Mouse (Mus musculus) activated CD4-positive, CD25-positive, alpha-beta regulatory T cell, adult 4 months (primary cell): ENCODE data around the gene Snx10. TPM values are rescaled to one million over a fixed set of nuclear protein-coding genes. Genes with fewer than 3 reads are reported as not detected.

Source experiments
- ATAC-seq: one replicate; pipeline ENCODE4 v1.8.0; 2017
- polyA plus RNA-seq, 2 experiments: library from polyadenylated mRNA; unstranded; fragments of 100-300 nt; shearing (Covaris generic); gene quantifications; one replicate each; pipeline ENCODE4 v1.2.1; 2017

Gene Snx10
- polyA plus RNA-seq, 2 experiments from 2014 or later: 23.0 to 32.5 TPM

DNA sequence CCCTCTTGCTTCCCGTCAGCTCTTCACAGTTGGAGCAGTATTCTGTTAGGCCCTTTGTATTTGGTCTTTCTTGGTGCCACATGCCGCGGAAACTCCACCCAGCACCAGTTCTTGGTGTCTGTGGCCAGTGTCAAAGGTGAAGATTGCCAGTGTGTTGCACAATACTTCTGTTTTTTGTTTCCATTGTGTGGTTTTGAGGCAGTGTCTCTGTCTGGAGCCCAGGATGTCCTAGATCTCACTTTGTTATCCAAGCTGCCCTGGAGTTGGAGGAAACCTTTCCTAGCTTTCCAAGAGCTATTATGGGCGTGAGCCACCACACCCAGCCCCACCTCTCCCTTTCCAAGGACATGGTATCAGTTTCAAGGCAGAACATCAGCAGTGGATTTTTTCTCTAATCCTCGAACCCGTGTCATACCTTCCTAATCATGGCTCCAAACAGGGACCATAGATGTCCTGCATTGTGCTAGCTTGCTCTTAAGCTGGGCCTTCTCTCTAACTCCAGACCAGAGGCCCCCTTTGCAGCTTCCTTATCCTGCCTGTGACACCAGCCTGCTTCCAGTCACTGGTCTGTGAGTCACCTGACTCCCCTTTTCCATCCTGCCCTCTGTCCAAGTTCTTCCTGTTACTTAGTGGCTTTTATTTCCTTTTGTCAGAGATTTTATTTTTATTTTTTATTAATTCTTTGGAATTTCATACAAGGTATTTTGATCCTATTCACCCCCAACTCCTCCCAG, 9.9 kb downstream of the Snx10 start:
- no peak for ATAC-seq

GRCm38 (mm10) chr6:51535571-51535970, 11.9 kb downstream of the Snx10 start:
- no peak for ATAC-seq

- ATAC-seq: no peak
Observed at GRCm38 (mm10) chr6:51540525-51540924, 16.8 kb downstream of the Snx10 start.

DNA sequence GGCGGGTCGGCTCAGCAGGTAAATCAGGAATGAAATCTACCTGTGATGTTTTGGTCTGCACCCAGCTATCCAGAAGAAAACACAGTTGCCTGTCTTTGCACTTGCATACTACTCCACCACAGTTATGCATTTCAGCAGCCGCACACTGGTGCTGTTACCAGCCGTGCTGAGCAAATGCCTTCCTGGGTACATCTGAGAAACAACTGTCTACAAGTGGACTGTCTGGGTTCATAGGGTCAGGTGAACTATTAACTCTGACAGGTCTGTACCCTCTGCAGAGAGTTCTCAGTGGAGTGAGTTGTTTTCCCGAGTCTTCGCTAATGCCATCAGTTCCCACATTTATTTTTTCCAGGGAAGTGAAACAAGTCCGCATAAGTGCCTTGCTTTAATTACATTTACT, 17.7 kb downstream of the Snx10 start:
- ATAC-seq: no peak

DNA sequence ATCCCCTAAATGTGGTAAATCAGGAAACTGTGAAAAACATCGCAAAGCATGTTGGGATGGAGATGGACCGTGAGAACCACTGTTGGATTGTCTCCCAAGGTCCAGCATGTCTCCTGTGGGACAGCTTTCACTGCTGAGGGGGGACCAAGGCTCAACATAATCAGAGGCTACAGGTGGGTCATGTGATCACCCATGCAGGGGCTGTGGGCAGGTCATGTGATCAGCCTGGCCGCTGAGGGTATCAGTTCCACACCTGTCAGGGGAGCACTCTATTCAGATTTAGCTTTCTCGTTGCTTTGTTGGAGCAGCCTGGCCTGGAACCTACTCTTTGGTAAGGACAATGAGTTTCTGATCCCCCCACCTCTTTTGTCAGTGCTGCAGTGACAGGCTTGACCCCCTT, 18.4 kb downstream of the Snx10 start:
- no peak for ATAC-seq

DNA sequence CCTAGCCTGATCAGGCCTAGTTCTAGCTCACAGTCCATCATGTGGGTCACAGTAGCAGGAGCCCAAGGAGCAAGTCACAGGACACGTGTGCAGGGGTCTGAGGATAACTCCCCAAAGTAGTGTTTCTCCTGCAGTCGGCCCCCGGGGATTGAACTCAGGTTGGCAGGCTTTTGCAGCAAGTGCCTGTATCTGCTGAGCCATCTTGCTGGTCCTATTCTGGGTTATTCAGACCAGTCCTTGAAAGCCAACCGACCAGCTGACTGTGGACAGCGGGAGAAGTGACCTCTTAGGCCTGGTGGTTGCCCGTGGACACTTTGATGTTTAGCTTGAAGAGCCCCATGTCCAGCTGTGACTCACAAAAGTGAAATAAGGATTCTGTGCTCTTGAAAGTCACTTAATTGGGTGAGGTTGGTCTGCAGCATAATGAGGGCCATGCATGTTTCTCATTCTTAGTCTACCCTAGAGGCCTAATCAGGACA, 20.0 kb downstream of the Snx10 start:
- no peak for ATAC-seq

- peak; percentile 38 for ATAC-seq
Observed at GRCm38 (mm10) chr6:51544118-51544681, 20.5 kb downstream of the Snx10 start.

DNA sequence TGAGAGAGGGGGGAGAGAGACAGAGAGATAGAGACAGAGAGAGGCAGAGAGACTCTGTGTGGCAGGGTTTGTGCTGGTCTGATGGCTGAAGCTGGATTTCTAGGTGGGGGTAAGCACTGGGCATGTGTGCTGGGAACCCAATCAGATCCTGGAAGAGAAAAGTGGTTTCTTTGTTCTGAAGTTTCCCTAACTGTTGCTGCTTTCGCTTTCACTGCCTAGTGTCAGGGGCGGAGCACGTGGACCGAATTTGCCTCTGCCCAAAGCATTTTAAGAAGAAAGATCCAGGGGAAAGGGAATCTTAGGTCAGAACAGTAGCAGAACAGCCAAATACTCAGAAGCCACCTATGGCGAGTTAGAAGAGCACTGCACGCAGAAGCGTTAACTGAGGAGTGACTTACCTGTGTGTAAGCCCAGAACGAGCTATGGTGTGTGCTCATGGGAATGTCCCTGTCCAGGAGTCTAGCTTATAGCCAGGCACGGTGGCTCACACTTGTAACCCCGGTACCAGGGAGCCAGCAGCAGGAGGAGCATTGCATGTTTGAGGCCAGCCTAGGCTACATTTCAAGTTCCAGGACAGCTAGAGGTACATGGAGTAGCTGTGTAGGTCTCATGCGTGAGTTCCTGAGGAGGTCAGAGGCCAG, 21.6 kb downstream of the Snx10 start:
- ATAC-seq: peak; percentile 89

DNA sequence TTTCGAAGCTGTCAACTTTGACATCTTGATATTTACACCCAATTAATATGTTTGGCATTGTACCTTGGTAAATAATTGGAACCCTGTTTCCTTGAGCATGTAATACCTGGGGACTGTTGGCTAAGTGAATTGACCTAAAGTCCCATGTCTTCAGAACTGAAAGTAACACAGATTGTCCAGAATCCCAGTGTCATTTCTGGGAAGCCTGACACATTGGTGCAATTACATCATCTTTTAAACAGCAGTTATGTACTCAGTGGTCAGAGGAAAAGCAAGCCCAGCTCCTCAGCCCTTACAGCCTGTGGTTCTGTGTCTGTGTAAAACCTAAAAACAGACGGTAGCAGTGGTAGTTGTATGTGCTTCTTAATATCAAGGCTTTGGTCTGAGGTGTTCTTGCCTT, 22.4 kb downstream of the Snx10 start:
- ATAC-seq: no peak

DNA sequence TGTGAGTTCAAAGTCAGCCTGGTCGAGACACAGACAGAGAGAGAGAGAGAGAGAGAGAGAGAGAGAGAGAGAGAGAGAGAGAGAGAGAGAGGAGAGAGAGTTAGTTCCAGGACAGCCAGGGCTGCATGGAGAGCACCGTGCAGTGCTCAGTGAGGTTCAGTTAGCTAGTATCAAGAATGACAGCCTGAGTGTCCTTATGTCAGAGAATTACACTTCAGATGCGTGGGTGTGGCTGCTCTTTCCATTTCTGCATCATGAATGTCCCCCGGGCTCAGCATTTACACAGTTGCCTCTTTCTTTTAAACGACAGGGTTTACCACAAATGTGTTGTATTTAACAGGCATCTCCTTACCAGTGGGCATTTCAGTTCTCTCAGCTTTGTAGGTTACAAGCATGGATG, 25.1 kb downstream of the Snx10 start:
- ATAC-seq: no peak

DNA sequence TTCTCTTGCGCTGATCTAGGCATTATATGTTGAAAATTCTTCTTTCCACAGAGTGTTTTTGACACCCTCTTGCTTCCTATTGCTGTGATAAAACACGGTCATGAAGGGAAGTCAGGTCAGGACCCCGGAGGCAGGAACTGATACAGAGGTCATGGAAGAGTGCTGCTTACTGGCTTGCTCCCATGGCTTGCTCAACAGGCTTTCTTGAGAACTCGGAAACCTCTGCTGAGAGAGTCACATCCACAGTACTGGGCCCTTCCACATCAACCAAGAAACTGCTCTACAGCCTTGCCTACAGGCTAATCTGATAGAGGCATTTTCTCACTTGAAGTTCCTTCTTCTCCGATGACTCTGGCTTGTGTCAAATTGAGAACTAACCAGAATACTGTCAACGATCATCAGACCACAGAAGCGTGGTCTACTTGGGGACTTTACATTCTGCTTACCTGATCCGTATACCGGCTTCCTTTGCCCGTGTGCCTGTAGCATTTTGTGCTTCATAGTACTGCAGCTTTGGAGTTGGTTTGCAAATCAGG, 27.6 kb downstream of the Snx10 start:
- no peak for ATAC-seq

DNA sequence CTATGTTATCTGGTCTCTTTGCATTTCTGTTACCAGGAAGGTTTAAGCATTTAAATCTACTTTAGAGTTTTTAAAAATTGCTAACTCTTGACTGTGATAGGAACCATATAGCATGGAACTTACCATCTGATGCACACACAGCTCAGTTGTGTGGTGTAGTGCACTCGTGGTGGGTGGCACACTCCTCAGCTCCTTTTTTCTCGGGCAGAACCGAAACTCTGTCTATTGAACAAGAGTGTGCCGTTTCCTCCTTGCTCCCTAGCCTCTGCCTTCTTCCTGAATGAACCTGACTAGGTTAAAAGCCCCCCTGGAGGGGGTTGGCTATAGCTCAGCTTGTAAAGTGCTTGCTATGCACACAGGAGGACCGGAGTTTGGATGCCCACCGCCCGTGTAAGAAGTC, 32.9 kb downstream of the Snx10 start:
- ATAC-seq: no peak

- ATAC-seq: no peak
Observed at GRCm38 (mm10) chr6:51558311-51558710, 34.6 kb downstream of the Snx10 start.

DNA sequence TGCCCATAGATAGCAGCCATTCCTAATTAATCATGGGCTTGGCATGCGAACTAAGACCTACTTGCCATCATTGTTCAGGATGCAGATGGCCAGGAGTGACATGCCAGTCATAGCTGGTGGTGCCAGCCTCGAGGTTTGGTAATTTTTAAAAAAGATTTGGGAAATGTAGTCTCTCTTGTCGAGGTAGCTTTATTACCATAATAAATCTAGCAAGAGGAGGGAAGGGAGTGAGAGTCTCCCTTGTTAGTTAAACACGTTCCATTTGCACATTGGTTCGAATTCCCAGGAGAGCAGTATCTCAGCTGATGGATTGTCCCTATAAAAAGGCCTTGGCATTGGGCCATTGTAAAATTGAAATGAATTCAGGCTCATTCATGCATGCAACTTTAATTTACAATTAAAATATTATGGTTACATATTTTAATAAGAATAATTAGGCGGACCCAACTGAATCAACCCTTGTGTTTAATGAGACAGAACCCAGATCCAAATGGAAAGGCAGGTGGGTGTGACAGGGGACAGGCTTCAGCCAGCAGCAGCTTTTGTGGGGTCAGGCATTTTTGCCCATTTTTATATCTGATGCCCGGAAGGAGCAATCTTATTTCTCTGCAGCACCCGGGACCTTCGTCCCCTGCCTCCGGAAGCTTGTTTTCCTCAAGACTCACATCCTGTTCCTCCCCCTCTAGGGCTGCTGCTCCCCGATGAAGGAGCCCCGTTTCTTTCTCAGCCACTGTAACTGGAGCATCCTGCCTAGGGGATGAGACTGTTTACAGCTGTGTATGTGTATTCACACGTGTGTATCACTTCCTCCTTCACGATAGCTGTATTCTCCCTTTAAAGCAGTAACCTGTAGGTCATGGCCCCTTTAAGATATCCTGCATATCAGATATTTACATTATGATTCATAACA, 43.3 kb downstream of the Snx10 start:
- ATAC-seq: no peak

DNA sequence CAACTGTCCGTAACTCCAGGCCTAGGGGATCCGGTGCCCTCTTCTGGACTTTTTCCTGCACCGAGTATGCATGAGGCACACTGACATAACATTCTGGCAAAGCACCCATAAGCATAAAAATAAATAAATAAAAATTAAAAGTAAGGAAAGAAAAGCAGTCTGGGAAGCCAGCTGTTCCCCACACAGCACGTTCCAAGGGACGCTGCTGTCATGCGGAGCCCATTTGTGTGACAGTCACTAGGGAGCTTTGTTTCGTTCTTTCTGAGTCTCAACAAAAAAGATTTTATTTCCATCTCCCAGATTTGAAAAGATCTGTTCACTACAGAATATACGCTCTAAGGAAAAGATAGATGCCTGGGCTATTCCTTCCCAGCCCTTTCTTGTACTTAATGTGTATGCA, 45.4 kb downstream of the Snx10 start:
- ATAC-seq: no peak

- no peak for ATAC-seq
Observed at GRCm38 (mm10) chr6:51573136-51573535, 49.4 kb downstream of the Snx10 start.

DNA sequence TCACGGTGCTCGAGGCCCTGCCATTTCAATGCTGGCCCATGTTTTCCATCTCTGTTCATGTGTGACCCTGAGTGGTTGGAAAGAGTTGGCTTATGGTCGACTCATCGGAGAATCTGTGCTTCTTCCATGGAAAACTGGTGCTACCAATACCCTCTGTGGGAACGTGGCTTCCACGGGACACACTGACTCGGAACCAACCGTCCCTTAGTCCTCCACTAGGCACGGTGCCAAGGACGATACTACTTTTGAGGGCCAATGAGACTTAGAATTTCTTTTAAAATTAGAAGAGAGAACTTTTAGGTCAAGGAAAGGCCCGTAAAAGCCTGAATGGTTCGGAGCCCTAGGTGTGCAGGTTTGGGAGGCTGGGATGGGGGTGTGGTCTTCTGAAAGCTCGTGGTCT, 50.4 kb downstream of the Snx10 start:
- ATAC-seq: no peak

GRCm38 (mm10) chr6:51578415-51578814, 54.7 kb downstream of the Snx10 start:
- ATAC-seq: no peak

DNA sequence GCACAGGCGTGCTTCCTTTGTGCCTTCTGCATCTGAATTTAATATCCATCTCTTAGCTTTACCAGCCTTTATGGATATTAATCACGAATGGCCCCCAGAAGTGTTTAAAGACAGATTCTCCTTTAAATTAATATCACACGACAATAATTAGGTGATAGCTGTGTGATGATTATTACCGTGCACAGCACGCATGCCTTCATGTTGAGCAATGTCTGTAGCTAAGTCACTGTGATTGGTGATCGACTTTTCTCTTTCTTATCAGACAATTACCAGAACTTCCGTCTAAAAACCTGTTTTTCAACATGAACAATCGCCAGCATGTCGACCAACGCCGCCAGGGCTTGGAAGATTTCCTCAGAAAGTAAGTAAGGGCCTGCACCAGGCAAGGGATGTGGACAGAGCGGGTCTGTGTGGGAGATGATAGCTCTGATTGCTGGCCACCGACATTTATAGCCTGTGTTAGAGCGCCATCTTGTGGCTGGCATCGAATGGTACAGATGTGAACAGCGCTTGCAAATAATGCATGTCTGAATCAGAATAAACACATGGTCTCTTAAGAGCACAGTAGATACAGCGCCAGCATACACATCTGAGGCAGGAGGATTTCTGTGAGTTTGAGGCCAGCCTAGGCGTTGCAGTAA, 56.5 kb downstream of the Snx10 start:
- ATAC-seq: peak; percentile 83

- no peak for ATAC-seq
Observed at GRCm38 (mm10) chr6:51581418-51581817, 57.7 kb downstream of the Snx10 start.

GRCm38 (mm10) chr6:51582051-51582450, 58.4 kb downstream of the Snx10 start:
- ATAC-seq: no peak

GRCm38 (mm10) chr6:51585980-51586379, 62.3 kb downstream of the Snx10 start:
- ATAC-seq: peak; percentile 66
